Comparison of ENCODE assay signal across 10 mouse cellular contexts in the genomic region with DNA sequence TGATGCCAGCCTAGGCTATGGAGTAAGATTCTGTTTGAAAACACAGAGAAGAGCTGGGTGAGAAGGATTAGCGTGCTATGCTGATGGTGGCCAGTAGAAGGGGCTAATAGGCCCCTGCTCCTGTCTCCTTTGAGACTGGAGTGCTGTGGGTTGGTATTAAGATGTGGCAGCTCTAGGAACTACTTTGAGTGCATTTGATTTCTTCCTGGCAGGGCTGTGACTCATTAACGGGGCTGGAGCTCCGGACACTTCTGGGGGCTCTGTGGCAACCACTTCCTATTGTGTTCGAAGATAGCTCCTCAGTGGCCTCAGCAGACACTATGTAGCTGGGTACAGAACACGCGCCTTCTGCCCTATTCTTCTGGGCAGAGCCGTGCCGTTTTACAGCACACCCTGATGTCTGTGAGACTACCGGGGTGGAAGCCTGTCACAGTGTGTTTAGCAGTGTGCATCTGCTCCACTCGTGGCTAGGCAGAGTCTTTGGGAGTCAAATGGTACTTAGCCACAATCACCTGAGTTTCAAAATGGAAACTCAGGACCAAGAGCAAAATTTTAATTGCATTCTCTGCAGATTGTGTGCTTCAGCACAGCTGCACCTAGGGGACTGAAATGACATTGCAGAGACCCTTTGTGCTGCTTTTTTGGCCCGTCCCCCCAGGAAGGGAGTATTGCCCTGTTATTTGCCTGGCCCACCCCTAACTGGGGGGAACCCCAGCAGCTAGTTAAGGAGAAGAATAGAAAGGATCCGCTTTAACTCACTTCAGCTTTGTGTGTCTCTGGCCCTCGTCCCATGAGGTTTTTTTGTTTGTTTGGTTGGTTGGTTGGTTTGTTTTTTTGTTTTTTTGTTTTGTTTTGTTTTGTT. TPM values are rescaled to one million over a fixed set of nuclear protein-coding genes. Genes with fewer than 3 reads are reported as not detected.
DNase-seq lines count a peak whose midpoint lies in the region; ATAC-seq and TF ChIP-seq lines count a peak whose summit lies in the region.
"Had no signal": no experiment of that assay in that cellular context is flagged by ENCODE, and none has a peak within 500 bp of the region (broad histone marks: within the 10 kb centered on the region; RNA-seq: fewer than 3 reads in every experiment).

No protein-coding gene starts in this region.

- no peaks in the 10 kb centered on the region for H3K9me3 ChIP-seq in forebrain, embryonic 15.5 days
- no peaks in the 10 kb centered on the region for H3K9me3 ChIP-seq in forebrain, embryonic 11.5 days (ENCODE audit: control insufficient read depth, low read length)
- H3K9me3 ChIP-seq in liver, embryonic 12.5 days (replicated peaks) = no peaks in the 10 kb centered on the region
- H3K9me3 ChIP-seq: heart, embryonic 10.5 days had no signal

- H3K4me3 ChIP-seq in forebrain, embryonic 15.5 days = no peak overlapping the region
- H3K4me3 ChIP-seq in forebrain, embryonic 11.5 days (ENCODE audit: low read depth, low read length) = no peak overlapping the region
- no peak overlapping the region for H3K4me3 ChIP-seq in bone marrow, adult 2 months (replicated peaks; ENCODE audit: control insufficient read depth, low read depth, low read length)
- H3K4me3 ChIP-seq in liver, embryonic 12.5 days = no peak overlapping the region
- H3K4me3 ChIP-seq: heart, embryonic 10.5 days had no signal

- no peak for DNase-seq in forebrain, embryonic 11.5 days (ENCODE audit: low spot score)
- DNase-seq in 416B (ENCODE audit: low read depth) = peak; percentile 93
- DNase-seq in adrenal gland, postnatal 14 days = no peak
- no peak for DNase-seq in spleen, postnatal 4 days (ENCODE audit: low spot score in 2 of 2)

- ATAC-seq in forebrain, embryonic 15.5 days (replicated peaks) = 0 out of 2 replicates have a peak, but pooled peaks have one; percentile 15
- no peak for ATAC-seq in forebrain, embryonic 11.5 days (replicated peaks; ENCODE audit: low FRiP score)
- peak; percentile 53 for ATAC-seq in megakaryocyte, adult 5-6 weeks (ENCODE audit: poor library complexity, severe bottlenecking)
- ATAC-seq in liver, embryonic 12.5 days = no peak

- TF ChIP-seq POLR2A in bone marrow, adult 2 months (IDR thresholded peaks at IDR 0.05; ENCODE audit: borderline replicate concordance, control insufficient read depth, low read depth, low read length) = no peak

- 0 out of 2 replicates have a peak, but pooled peaks have one; percentile 23 for TF ChIP-seq CTCF in bone marrow, adult 2 months (IDR thresholded peaks at IDR 0.05; ENCODE audit: control insufficient read depth, insufficient read depth, low read length)

- WGBS in forebrain, embryonic 15.5 days = 51% methylated on average over 13 of the region's 13 CpGs
- 64% methylated on average over 13 of the region's 13 CpGs for WGBS in forebrain, embryonic 11.5 days
- WGBS in bone marrow, adult 2 months = 16% methylated on average over 13 of the region's 13 CpGs
- 19% methylated on average over 13 of the region's 13 CpGs for WGBS in liver, embryonic 12.5 days (ENCODE audit: insufficient replicate concordance)

- no peaks in the 10 kb centered on the region for H3K36me3 ChIP-seq in forebrain, embryonic 15.5 days
- H3K36me3 ChIP-seq in forebrain, embryonic 11.5 days (ENCODE audit: control insufficient read depth, insufficient read depth, low read length) = no peaks in the 10 kb centered on the region
- H3K36me3 ChIP-seq in liver, embryonic 12.5 days = no peaks in the 10 kb centered on the region
- H3K36me3 ChIP-seq: heart, embryonic 10.5 days had no signal

- H3K9ac ChIP-seq in forebrain, embryonic 15.5 days (replicated peaks) = no peak overlapping the region
- no peak overlapping the region for H3K9ac ChIP-seq in forebrain, embryonic 11.5 days (ENCODE audit: low read length)
- H3K9ac ChIP-seq in liver, embryonic 12.5 days = no peak overlapping the region
- H3K9ac ChIP-seq: liver, embryonic 14.5 days had no signal

- no peaks in the 10 kb centered on the region for H3K27me3 ChIP-seq in forebrain, embryonic 15.5 days
- H3K27me3 ChIP-seq in forebrain, embryonic 11.5 days (ENCODE audit: control insufficient read depth, insufficient read depth, low read length) = no peaks in the 10 kb centered on the region
- peaks cover 23% of the 10 kb centered on the region for H3K27me3 ChIP-seq in liver, embryonic 12.5 days (replicated peaks)

- no peak overlapping the region for H3K4me2 ChIP-seq in forebrain, embryonic 15.5 days (replicated peaks)
- no peak overlapping the region for H3K4me2 ChIP-seq in forebrain, embryonic 11.5 days (ENCODE audit: low read depth, low read length, severe bottlenecking)
- H3K4me2 ChIP-seq in liver, embryonic 12.5 days = no peak overlapping the region

- H3K27ac ChIP-seq in forebrain, embryonic 15.5 days (replicated peaks) = no peak overlapping the region
- no peak overlapping the region for H3K27ac ChIP-seq in forebrain, embryonic 11.5 days (ENCODE audit: low read depth, low read length)
- no peak overlapping the region for H3K27ac ChIP-seq in bone marrow, adult 2 months (ENCODE audit: control insufficient read depth, insufficient read depth, low read depth, low read length, poor library complexity)
- no peak overlapping the region for H3K27ac ChIP-seq in liver, embryonic 12.5 days
- H3K27ac ChIP-seq: heart, embryonic 10.5 days; liver, embryonic 14.5 days had no signal

- H3K4me1 ChIP-seq in forebrain, embryonic 15.5 days = no peaks in the 10 kb centered on the region
- H3K4me1 ChIP-seq in forebrain, embryonic 11.5 days (replicated peaks; ENCODE audit: control insufficient read depth, insufficient read depth, low read length) = 0 out of 2 replicates have a peak, but pooled peaks cover 2% of the 10 kb centered on the region
- H3K4me1 ChIP-seq in bone marrow, adult 2 months (ENCODE audit: control insufficient read depth, insufficient read depth, low read length) = no peaks in the 10 kb centered on the region; the same call in 1 of the 2 replicates
- no peaks in the 10 kb centered on the region for H3K4me1 ChIP-seq in liver, embryonic 12.5 days

RNA-seq across cellular contexts. Expression of a gene that starts 26.6 kb away (rescaled TPM):
- polyA plus RNA-seq in forebrain, embryonic 15.5 days (2015; fragmentation: Nextera tagmentation; extraction: Ambion mirVana) = 0.06 and 0.17 TPM in 2 replicates
- 0.19 and 0.20 TPM in 2 replicates for polyA plus RNA-seq in forebrain, embryonic 11.5 days (2014; fragmentation: Nextera tagmentation; extraction: Ambion mirVana)
- 0.45 and 1.5 TPM in 2 replicates for polyA plus RNA-seq in bone marrow, adult 2 months (2011; ENCODE audit: insufficient read depth, insufficient read length, low replicate concordance, missing spikeins)
- 0.32 TPM in 1 of 2 replicates, not detected in the other for total RNA-seq in megakaryocyte, adult 5-6 weeks (2015)
- total RNA-seq in megakaryocyte, adult 5-6 weeks (2017) = 0.08 and 0.26 TPM in 2 replicates
- total RNA-seq in adrenal gland, postnatal 14 days (2021) = 0.41 TPM in 1 of 2 replicates, not detected in the other
- 0.05 TPM in 2 replicates for polyA plus RNA-seq in liver, embryonic 12.5 days (2016; fragmentation: Nextera tagmentation; extraction: Ambion mirVana)

RNA-seq across cellular contexts. Expression of a gene that starts 54.5 kb away (rescaled TPM):
- 1.1 and 1.6 TPM in 2 replicates for polyA plus RNA-seq in forebrain, embryonic 15.5 days (2015; fragmentation: Nextera tagmentation; extraction: Ambion mirVana)
- 1.4 and 1.7 TPM in 2 replicates for polyA plus RNA-seq in forebrain, embryonic 11.5 days (2014; fragmentation: Nextera tagmentation; extraction: Ambion mirVana)
- 5.9 and 14.5 TPM in 2 replicates for polyA plus RNA-seq in bone marrow, adult 2 months (2011; ENCODE audit: insufficient read depth, insufficient read length, low replicate concordance, missing spikeins)
- 31.9 and 32.8 TPM in 2 replicates for total RNA-seq in megakaryocyte, adult 5-6 weeks (2015)
- total RNA-seq in megakaryocyte, adult 5-6 weeks (2017) = 28.1 and 39.5 TPM in 2 replicates
- total RNA-seq in adrenal gland, postnatal 14 days (2021) = 2.1 and 3.9 TPM in 2 replicates
- 4.3 and 4.9 TPM in 2 replicates for polyA plus RNA-seq in liver, embryonic 12.5 days (2016; fragmentation: Nextera tagmentation; extraction: Ambion mirVana)

Comparison
In these comparisons a context has a peak if more than half of its experiments do, and no peak if none do; other contexts are left out.
1. ATAC-seq: peak in forebrain, embryonic 15.5 days (single experiment) and megakaryocyte, adult 5-6 weeks (single experiment); none in forebrain, embryonic 11.5 days (single experiment) and liver, embryonic 12.5 days (single experiment).